In genomic region chr16:17872995-17873394, GRCm38 (mm10) we compare ENCODE assay signal across 1 mouse cellular context.
A peak's percentile ranks its signal among the peaks of the same experiment; 100 is the strongest.
TF ChIP-seq lines count a peak whose summit lies in the region.

No protein-coding gene starts in this region.

TF ChIP-seq in MEL, 35 proteins besides CTCF, POLR2A, EP300 and RAD21 (continued from another document):
- TF ChIP-seq SMC3 (IDR thresholded peaks at IDR 0.05; ENCODE audit: low read depth, low read length) (no peak), USF2 (IDR thresholded peaks at IDR 0.05; ENCODE audit: borderline replicate concordance in 1 of 2, insufficient read depth in 1 of 2, low read depth in 1 of 2, low read length in 2 of 2) (no peak), BHLHE40 (IDR thresholded peaks at IDR 0.05; ENCODE audit: borderline replicate concordance, low read depth, low read length) (peak; percentile 22; the same call in 1 of the 2 replicates), MAX (IDR thresholded peaks at IDR 0.05; ENCODE audit: low read length) (no peak), ZNF384 (IDR thresholded peaks at IDR 0.05; ENCODE audit: low read depth, low read length) (no peak), ELF1 (IDR thresholded peaks at IDR 0.05; ENCODE audit: low read depth, low read length) (no peak), MAZ (IDR thresholded peaks at IDR 0.05; ENCODE audit: low read depth, low read length) (no peak), MYC (IDR thresholded peaks at IDR 0.05; ENCODE audit: low read depth, low read length) (no peak), HCFC1 (IDR thresholded peaks at IDR 0.05; ENCODE audit: low read depth, low read length) (no peak), MAFK (IDR thresholded peaks at IDR 0.05; ENCODE audit: borderline replicate concordance, low read depth, low read length) (no peak), TAL1 (IDR thresholded peaks at IDR 0.05; ENCODE audit: low read length) (peak; percentile 93), POLR2AphosphoS5 (IDR thresholded peaks at IDR 0.05; ENCODE audit: borderline replicate concordance, low read depth, low read length) (no peak), GATA1 (IDR thresholded peaks at IDR 0.05; ENCODE audit: low read depth, low read length) (peak; percentile 71), KAT2A (conservative IDR thresholded peaks at IDR 0.05; ENCODE audit: low read depth, low read length) (no peak), TBP (IDR thresholded peaks at IDR 0.05; ENCODE audit: low read depth, low read length) (no peak), MXI1 (IDR thresholded peaks at IDR 0.05; ENCODE audit: low read depth, low read length) (no peak), ZMIZ1 (IDR thresholded peaks at IDR 0.05; ENCODE audit: low read depth, low read length) (no peak), ZC3H11A (IDR thresholded peaks at IDR 0.05; ENCODE audit: low read depth, low read length) (no peak), CHD2 (IDR thresholded peaks at IDR 0.05; ENCODE audit: low read length) (no peak), E2F4 (IDR thresholded peaks at IDR 0.05; ENCODE audit: borderline replicate concordance, low read depth, low read length) (no peak), USF1 (IDR thresholded peaks at IDR 0.05; ENCODE audit: low read depth, low read length) (no peak), SIN3A (IDR thresholded peaks at IDR 0.05; ENCODE audit: low read length) (no peak)
